Mouse (Mus musculus) yolk sac, embryonic 10.5 days (tissue): ENCODE data around the gene Dhrs11.

Experiments used
- DNase-seq: peaks from one replicate; pipeline ENCODE4 v3.0.0-alpha.2; 2017; ENCODE audit warnings: low spot score

Gene Dhrs11

DNA sequence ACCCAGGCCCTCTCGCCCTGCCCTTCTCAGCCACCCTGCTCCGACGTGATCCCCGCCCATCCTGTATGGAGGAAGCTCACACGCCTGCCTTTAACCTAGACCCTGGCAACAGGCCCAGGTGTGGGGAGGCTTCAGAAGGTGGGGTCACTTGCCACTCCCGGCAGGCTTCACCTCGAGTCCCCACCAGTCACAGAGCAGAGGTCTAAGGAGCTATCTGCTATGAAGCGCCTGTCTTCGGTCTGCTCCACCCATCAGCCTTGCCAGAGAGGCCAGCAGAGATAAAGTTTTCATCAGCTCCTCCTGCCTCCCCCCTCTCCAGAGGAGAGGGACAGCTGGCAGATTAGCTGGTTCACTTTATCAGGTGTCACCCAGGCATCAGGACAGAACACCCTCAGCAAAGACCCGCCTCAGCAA, 5.3 kb downstream of the Dhrs11 start:
- peak; percentile 52 for DNase-seq

DNA sequence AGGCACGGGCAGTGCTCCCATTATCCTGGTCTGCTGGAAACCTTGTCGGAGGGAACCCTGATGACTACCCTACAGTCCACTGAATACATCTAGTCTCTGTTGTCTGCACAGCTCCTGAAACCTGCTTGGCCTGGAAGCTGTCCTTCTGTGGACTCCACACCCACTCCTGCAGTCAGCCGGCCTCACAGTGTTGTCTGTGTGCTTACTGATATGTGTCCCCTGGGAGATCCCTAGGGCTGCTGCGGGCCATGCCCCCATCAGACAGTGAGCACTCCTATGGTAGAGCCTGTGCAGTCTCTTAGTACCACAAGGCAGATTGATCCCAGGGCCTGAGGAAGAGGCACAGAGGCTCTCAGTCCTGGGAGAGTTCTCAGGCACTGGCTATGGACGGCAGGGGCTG, 6.3 kb downstream of the Dhrs11 start:
- DNase-seq = no peak

DNA sequence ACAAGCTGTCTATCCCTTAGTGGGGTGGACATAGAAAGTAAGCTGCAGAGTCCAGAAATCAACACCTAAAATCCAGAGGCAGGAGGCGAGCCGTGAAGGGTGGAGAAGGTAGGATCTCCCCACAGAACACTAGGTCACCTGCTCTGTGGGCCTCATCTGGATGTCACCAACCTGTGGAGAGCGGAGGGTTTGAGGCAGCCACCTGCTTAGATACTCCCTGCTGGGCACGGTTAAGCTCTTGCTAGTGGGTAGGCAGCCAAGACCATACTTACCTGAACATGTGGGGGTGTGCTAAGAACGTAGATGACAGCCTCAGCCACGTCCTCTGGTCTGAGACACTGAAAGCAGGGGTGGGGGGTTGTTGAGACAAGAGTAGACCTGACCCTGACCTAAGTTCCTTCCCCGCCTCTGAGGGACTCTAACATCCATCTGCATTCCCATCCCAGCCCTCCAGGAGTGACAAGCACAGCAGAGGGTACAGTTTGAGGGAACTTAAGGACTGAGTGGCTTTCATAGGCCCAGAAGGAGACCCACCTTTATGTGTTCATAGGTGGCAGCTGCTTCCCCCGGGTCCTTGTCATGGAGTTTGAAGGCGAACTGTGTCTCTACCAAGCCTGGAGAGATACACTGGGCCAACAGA, 7.5 kb downstream of the Dhrs11 start:
- DNase-seq = no peak

DNA sequence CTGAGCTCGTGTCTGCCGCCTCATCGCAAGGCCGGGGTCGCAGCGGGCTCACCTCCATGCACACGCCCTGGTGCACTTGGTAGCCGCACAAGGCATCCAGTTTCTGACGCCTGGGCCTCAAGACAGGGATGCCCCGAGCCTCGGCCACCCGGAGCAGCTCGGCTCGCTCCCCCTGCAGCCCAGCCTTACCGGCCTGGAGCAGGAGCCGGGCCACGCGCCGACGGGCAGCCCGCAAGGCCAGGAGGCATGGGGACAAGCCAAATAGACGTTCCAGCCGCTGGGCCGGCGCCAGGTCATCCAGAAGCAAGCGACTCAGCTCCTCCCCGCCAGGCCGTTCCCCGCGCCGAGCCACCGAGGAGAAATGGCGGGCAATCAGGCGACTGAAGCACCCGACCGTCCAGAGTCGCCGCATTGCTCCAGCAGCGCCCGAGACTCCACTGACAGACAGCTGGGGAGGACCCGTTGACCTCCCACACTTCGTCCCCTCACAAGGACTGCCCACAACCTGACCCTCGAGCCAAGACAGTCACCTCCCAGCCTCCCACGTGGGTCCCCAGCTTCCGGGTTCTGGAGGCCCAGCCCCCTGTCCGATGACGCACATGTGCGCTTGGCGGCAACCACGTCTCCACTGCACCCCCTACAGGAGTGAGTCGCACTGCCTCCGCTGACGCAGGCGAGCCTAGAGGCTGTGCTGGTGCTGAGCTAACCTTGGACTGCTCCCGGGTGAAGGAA, 9.7 kb downstream of the Dhrs11 start, which contains the start of gene Mrm1:
TSS of gene Mrm1 (minus strand) at position 555 of the 732 bp plus-strand sequence.
- DNase-seq = peak; percentile 98

DNA sequence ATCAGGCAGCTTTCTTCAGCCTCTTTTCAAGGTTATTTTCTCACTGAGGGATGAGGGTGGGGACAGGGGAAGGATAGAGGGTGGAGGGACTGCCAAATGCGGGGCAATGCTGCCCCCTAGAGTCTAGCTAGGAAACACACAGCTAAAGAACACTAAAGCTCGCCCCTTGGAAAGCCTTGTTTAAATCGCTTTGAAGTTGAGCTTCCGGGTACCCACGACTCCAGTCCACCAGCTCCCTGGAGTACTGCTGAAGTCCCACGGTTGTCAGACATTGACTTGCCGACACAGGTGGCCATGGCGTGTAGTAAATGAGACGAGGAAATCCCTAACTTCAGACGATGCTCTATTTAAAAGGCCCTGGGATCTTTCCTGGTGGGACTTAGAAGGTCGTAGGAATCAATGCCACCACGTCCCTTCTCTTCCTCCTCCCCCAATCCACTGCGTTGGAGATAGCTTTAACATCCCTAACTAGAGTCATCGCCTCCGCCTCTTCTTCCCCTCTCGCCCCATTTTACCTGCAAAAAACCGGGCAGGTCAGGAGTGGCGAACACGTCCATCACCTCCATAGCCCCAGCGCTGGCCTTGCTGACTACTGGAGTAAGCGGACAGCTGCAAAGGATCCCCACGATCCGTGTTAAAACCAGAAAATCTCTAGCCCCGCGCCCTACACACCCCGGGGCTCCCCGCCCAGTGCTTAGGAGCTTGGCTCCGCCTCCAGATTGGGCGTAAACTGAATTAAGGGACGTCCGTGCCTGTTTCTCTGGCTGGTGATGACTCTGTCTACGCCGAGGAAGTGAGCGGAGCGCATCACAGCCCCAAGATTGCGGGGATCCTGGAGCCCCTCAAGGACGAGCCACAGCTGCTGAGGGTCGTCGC, 10.5 kb downstream of the Dhrs11 start:
- peak; percentile 80 for DNase-seq

DNA sequence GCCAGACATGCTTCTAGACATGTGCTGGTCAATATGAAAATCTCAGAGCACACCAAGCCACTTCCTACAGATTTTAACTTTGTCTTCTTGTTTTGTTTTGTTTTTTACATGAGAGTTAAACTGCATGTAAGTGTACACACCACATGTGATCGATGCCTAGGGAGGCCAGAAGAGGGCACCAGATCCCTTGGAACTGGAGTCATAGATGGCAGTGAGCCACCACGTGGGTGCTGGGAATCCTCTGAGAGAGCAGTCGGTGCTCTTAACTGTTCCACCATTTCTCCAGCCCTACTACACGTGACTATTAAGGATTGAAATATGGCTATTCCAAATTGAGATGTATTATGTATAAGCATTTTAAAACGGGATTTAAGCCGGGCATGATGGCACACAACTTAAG, 11.4 kb downstream of the Dhrs11 start:
- no peak for DNase-seq

DNA sequence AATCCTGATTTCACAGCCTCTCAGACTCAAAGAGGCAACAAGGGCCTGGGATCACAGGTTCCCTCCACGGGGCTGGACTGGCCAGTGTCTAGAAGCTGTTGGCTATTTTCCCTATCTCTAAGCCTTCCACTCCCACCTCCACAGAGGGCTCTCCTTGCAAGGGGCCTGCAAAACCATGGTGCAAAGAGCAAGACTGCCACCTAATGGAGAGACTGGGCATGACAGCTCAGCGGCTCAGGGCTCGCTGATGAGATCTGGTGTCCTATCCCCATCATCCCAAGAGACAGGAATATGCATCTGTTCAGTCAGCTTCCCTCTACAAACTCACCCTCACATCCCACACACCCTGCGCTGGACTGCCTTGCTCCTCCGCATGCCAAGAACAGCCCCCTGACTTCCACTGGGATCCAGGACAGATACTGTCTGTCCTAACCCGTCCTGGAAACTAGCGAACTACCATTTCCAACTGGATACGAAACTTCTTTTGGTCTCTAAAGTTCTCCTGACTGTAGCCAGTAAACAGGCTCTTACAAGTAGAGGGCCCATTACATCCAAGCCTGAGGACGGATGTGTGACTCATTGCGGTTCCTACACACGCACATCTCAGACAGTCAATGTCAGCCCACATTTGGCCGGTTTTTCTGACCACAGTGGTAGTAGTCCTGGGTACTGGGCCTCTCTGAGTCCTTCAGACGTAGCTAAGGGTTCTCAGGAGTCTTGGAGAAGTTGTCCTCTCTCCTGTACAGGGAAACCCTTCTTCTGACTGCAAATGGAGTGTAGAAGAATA, 14.9 kb downstream of the Dhrs11 start:
- DNase-seq = peak; percentile 56

DNA sequence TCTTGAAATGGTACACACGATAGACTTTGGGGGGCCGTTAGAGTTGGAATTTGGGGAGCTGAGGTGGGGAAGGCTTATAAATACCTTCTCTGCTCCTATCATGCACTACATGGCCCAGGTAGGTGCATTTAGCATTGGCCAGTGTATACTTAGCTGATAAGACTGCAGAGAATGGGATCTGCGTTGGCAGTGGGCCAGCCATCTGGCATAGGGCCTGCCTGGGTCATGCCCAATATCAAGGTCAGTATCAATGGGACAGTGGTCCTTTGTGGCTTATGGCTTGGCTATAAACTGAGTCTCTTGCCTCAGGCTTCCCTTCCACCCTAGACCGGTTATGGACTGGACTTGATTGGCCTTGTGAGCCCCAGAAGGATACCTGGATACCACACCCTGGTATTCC, 24.4 kb downstream of the Dhrs11 start:
- DNase-seq = no peak

DNA sequence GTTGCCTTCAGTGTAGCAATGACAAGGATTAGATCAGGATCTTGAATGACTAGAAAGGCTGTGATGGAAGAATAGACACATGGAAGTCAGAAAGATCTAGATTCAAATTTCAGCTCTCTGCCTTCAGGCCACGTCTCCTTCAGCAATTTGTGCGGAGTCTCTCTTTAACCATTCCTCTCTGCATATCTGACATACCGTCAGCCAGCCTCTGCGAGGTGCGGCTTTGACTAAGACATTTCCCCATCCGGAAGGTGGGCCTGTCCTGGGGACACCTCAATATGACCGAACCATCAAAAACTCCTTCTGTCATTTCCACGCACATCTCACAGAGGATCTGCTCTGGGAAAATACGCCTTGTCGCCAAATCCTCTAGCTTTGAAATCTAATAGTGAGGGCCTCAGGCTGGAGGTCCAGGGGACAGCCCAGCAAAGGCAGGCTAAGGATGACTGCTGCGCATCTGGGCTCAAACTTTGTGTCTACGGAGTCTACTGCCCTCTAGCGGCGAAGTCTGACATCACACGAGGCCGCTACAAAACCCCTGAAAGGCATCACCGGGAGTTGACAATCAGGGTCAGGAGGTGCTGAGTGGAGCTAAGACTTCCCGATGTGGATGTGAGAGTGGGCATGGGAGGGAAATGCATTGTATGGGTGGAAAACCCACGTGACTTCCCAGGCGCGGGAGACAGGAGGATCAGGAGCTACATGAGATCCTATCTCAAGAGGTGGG, 31.0 kb downstream of the Dhrs11 start:
- peak; percentile 54 for DNase-seq

DNA sequence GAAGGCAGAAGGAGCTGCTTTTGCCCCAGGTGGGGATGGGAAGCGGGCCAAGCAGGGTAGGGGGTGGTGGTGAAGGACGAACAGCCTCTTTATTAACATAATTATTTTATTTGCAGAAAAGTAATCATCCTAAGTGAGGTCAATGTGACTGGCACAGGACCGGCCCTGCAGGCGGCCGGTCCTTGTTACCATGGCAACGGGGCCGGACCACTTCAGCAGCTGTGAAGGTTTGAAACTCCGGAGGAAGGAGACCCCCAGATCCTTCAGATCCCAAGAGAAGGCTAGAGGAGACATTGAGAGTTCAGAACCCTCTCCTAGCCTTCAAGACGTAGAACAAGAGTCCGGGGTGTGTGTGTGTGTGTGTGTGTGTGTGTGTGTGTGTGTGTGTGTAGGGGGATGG, 31.8 kb downstream of the Dhrs11 start:
- no peak for DNase-seq

DNA sequence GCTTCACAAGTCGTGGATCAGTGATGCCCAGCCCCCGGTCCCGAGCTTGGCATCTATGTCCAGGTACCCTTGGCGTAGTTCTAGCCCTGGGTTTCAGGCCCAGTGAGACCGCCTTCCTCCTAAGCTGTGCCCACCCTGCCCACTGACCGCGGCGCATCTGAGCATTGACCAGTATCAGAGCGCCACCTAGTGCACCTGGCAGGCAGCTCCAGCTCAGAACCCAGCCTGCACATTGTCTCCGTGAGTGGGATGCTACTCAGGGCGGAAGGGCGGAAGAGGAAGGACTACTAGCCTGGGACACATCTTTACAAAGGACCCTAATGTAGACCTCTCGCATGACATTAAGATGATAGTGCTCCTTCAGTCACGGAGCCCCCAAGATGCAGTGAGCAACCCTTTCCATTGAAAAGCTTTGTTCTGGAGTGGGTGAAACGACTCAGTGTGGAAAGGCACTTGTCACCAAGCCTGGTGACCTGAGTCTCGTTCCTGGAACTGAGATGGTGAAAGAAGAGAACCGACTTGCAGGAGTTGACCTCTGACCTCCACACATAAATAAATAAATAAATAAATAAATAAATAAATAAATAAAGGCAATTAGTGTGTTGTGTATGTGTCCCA, 34.2 kb downstream of the Dhrs11 start:
- DNase-seq = peak; percentile 33

DNA sequence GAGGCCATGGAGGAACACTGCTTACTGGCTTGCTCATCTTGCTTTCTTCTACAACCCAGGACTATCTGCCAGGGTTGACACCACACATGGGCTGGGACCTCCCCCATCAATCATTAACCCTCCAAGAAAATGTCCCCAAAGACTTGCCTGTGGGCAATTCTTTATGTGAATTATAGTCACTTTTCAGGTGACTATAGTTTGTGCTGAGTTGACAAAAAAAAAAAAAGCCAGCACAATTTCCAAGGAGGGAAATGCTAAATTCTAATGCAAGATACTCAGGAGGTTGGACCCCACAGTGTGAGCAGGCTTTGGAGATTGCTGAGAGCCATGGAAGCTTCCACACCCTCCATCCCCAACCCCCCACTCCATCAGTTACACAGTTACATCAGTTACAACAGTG, 35.2 kb downstream of the Dhrs11 start:
- no peak for DNase-seq

DNA sequence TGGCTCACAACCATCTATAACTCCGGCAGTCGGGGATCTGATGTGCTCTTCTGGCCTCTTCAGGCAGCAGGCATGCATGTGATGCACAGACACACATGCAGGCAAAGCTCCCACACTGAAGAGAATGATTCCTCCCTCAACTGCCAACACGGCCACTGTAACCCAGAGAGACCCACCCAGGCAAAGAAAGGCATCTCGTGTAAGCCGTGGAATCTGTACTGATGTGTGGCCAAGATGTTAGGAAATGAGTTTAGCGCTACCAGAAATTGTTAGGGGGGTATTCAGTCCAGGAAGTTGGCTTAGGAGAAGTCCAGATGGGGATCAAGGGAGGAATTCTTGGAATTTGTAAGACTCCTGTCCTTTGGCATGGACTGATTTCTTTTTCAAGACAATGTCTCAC, 38.4 kb downstream of the Dhrs11 start:
- no peak for DNase-seq

DNA sequence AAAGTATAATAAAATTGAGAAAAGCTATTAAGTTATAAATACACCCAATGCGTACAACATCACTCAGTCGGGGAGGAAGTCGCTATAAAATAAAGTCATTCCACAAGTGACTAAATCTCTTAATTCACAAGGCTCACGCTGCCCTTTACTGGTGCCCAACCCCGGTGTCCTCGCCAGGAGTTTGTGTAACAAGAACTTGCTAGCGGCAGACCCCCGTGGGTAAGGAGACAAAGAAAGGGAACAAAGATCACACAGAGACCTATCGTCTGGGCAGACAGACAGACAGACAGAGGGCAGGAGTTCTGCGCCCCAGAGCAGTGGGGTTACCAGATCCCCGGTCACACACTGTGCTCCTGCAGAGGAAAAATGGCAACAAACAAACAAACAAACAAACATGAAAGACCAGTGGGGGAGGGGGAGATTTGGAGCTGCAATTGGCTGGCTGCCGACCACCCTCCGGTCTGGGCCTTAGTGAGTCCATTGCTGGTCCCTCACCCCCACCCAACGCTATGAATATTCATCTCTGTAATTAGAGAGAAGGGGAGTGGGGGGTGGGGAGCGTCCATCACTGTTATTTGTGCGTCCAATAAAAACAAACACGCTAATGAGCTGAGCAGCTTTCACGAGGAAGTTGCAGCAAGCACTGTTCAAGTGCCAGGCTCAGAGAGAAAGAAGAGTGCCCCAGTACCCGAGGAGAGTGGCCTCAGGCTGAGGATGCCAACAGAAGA, 48.5 kb downstream of the Dhrs11 start:
- no peak for DNase-seq

DNA sequence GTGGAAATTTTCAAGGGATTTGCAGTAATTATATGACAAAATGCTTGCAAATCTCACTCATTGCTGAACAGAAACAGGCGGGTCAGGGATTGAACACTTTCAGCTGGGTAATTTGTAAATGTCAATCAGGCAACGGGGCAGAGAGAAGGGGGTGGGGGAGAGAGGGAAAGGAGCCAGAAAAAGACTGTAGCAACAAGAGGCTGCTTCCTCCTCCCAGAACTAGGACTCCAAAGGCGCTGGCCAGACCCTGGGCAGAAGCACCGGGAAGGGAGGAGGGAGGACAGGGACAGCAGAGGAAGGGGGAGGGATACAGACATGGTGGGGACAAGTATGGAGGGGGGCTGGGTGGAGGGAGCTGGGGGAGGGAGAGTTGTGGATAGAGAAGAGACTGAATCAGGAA, 53.2 kb downstream of the Dhrs11 start:
- DNase-seq = no peak

DNA sequence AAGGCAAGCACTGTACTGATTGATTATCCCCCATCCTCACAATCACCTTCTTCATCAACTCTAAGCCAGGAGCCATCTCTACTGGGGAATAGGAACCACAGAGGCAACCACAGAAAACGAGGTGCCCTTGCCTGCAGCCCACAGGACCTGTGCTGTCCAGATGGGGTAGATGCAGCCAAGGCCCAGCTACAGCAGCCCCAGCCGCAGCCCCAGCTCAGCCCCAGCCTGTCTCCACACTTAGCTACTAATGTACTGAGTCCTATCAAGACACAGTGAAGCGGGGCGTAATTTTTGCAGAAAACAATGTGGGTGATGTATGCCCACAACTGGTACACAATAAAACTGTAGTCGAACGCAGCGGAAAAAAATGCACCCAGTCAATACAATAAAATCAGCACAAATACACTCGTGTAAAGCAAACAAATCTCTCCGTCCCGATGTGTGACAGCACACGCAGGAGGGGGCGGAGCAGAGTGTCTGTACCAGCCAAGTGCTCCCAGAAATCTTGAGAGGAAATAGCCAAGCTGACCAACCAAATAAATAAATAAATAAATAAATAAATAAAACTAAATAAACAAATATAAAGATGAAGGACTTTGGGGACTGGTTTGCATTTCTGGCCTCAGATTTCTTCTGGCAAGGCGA, 53.8 kb downstream of the Dhrs11 start:
- no peak for DNase-seq
